Mouse (Mus musculus): ENCODE results near the gene Masp1. TPM values are rescaled to one million over a fixed set of nuclear protein-coding genes. Genes with fewer than 3 reads are reported as not detected.
A peak's percentile ranks its signal among the peaks of the same experiment; 100 is the strongest.

Masp1 gene
- polyA plus RNA-seq, 1 experiment from 2014 or later: 32.8 TPM

DNA sequence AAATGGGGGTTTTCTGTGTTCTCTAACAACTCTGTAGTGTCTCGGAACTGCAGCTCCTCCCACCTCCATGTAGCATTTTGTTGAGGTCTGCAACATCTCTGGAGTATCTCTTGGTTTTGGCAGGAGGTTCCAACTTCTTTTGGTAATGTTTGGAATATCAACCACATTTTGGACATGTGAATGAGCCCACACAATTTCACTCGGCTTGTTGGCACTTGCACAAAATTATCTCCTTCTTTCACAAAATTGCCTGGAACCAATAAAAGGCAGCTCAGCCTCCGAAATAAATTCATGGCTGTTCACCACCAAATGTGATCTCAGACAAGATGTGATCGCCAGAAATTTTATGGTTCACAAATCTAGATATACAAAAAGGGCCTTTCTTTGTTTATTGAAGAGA is 8.6 kb upstream of the Masp1 start:
- H3K9me3 ChIP-seq: no peaks in the 10 kb centered on the region
- H3K4me2 ChIP-seq (replicated peaks): no peak overlapping the region
- no peaks in the 10 kb centered on the region for H3K27me3 ChIP-seq
- 87% methylated on average over 4 of the region's 4 CpGs for WGBS
- no peak overlapping the region for H3K27ac ChIP-seq (replicated peaks)
- no peaks in the 10 kb centered on the region for H3K4me1 ChIP-seq
- no peaks in the 10 kb centered on the region for H3K36me3 ChIP-seq
- H3K4me3 ChIP-seq: no peak overlapping the region
- H3K9ac ChIP-seq (replicated peaks): no peak overlapping the region
- no peak for ATAC-seq (ENCODE audit: low FRiP score, low read depth)

DNA sequence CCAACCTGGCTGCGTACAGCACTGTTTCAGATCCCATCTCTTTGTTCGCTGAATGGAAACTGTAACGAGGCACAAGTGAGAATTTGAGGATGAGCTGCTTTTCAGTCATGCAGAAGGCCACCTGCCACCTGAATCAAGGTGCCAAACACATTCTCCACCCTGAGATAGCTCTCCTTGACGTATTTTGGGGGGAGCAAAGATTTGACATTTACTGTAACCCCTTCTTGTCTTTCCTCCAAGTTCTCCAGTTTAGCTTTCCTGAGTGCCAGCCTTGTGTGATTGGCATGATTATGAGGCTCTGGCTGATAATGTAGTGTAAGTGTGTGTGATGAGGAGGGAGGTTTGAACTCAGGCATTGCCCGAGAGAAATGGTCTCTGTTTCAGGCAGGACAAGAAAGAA is 1.5 kb upstream of the Masp1 start:
- H3K4me1 ChIP-seq: peaks cover 53% of the 10 kb centered on the region
- H3K9ac ChIP-seq (replicated peaks): no peak overlapping the region
- no peak overlapping the region for H3K27ac ChIP-seq (replicated peaks)
- 86% methylated on average over 5 of the region's 5 CpGs for WGBS
- H3K4me3 ChIP-seq: no peak overlapping the region
- H3K4me2 ChIP-seq (replicated peaks): no peak overlapping the region
- no peaks in the 10 kb centered on the region for H3K27me3 ChIP-seq
- no peak for ATAC-seq (ENCODE audit: low FRiP score, low read depth)
- no peaks in the 10 kb centered on the region for H3K36me3 ChIP-seq
- no peaks in the 10 kb centered on the region for H3K9me3 ChIP-seq

DNA sequence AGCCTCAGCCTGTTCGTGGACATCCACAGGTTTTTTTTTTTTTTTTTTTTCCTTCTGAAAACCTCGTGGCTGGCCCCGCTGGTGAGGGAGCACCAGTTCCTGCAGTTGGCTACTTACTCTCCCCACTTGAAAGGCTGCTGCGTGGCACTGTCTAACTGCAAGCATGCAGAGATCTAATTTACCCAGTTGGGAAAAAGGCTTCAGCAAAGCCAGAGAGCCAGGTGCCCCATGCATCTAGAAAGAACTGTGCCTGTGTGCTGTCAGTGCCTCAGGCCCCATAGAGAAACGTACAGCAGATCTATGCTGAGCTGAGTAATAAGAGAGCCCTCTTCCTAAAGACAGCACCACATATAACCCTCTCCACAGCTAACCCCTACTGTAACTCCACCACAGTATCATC is 477 bp upstream of the Masp1 start:
- H3K9me3 ChIP-seq: no peaks in the 10 kb centered on the region
- H3K4me1 ChIP-seq: peaks cover 53% of the 10 kb centered on the region
- peak overlapping the region; percentile 78 for H3K9ac ChIP-seq (replicated peaks)
- H3K36me3 ChIP-seq: no peaks in the 10 kb centered on the region
- peak overlapping the region; percentile 55; the same call in 1 of the 2 replicates for H3K4me3 ChIP-seq
- H3K4me2 ChIP-seq (replicated peaks): peak overlapping the region; percentile 77
- 0 out of 2 replicates have a peak, but pooled peaks have one; percentile 31 for ATAC-seq (ENCODE audit: low FRiP score, low read depth)
- peak overlapping the region; percentile 92 for H3K27ac ChIP-seq (replicated peaks)
- 12% methylated on average over 5 of the region's 5 CpGs for WGBS
- no peaks in the 10 kb centered on the region for H3K27me3 ChIP-seq

DNA sequence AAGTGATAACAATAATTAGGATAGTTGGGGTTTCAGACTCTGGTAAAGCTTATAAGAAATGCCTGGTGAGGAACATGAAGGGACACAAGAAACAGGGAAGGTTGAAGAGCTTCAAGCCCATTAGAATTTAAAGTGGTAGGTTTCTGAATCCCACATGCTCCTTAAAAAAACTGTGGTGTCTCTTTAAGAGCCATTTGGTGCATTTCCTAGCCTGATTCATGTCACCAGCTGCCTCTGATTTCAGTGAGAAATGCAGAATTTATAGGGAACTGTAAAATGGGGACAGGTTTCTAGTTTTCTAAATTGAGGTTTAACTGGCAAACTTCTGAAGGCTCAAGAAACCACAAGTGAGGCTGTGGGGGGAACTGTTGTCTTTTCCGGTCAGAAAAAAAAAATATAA is 844 bp downstream of the Masp1 start:
- Histone ChIP-seq H3K4me1 (peaks cover 53% of the 10 kb centered on the region), H3K9me3 (no peaks in the 10 kb centered on the region), H3K27ac (replicated peaks) (peak overlapping the region; percentile 92), H3K4me2 (replicated peaks) (peak overlapping the region; percentile 77), H3K27me3 (no peaks in the 10 kb centered on the region), H3K36me3 (no peaks in the 10 kb centered on the region), H3K4me3 (peak overlapping the region; percentile 55), H3K9ac (replicated peaks) (peak overlapping the region; percentile 78)
- 21% methylated on average over 1 of the region's 1 CpGs for WGBS
- ATAC-seq (ENCODE audit: low FRiP score, low read depth): no peak

DNA sequence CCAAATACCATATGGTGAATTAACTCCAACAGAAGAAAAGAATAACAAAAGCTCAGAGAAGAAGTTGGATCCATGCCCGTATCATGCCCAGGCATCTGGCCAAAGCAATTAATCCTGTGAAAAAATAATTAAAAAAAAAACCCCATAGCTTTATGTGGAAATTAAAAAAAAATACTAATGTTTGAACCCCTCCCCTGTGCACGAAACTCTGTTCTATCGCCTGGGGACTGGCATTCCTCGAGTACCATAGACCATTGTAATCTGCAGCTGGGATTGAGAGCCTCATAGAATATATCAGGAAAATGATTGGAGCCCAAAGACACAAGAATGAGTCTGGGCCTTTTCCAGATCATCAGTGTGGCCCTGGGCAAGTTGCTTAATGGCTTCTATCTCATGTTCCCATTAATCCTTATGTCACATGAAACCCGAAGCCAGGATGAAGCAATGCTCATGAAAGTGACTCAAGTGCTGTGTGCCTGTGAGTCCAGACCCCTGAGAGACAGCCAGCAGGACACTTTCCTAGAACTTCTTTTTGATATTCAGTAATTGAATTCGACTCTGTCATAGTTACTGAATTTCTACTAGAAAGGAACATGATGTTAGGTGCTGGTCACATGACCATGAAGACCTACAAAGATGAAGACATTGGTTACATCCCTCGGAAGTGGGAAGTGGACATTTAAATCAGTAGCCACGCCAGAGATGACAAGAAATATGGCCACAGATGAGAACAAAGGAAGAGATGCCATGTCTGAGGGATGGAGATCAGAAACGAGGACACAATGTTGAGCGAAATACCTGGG is 1.8 kb downstream of the Masp1 start:
- H3K9me3 ChIP-seq: no peaks in the 10 kb centered on the region
- H3K4me2 ChIP-seq (replicated peaks): peak overlapping the region; percentile 77
- peaks cover 2% of the 10 kb centered on the region; the same call in 1 of the 2 replicates for H3K36me3 ChIP-seq
- peaks cover 53% of the 10 kb centered on the region for H3K4me1 ChIP-seq
- no peaks in the 10 kb centered on the region for H3K27me3 ChIP-seq
- peak overlapping the region; percentile 55 for H3K4me3 ChIP-seq
- WGBS: 85% methylated on average over 10 of the region's 10 CpGs
- no peak for ATAC-seq (ENCODE audit: low FRiP score, low read depth)
- H3K9ac ChIP-seq (replicated peaks): no peak overlapping the region
- H3K27ac ChIP-seq (replicated peaks): 0 out of 2 replicates have a peak overlapping the region, but pooled peaks have one; percentile 3

DNA sequence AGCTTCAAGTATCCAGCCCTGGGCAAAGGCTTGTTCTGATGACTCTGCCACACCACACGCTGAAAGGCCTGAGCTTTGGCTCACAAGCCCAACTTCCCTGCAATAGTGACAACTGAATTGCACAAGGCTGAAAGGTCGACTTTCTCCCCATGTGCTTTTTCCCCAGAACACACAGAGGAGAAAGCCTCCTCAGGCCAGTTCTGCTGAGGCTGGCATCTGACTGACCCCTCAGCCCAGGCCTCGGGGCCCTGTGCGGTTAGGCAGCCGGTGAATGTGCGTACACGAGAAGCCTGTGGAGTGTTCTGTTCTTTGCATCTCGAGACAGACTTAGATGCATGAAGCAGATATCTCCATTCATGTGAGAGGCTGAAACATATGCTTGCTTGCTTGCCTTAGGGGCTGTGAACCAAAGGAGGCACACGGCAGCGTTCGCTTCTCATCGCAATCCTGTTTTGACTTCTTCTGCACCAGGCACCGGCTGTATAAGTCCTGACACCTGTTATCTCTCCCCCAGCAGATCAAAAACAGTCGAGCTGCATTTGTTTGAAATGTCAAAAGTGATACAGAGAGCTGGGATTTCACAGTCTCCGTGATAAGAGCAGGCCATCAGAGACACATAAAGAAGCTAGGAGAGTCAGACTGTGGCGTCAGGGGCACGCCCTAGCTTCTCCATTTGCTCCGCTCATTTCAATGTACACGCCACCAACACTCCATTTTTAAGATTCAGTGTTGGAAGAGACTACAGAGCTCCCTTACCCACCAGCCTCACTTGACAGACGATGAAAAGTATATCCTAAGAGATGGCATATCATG is 2.7 kb downstream of the Masp1 start:
- Histone ChIP-seq H3K36me3 (peaks cover 8% of the 10 kb centered on the region; the same call in 1 of the 2 replicates), H3K27ac (replicated peaks) (no peak overlapping the region), H3K4me1 (peaks cover 48% of the 10 kb centered on the region), H3K27me3 (no peaks in the 10 kb centered on the region), H3K9me3 (no peaks in the 10 kb centered on the region), H3K4me3 (no peak overlapping the region), H3K4me2 (replicated peaks) (peak overlapping the region; percentile 77), H3K9ac (replicated peaks) (no peak overlapping the region)
- 78% methylated on average over 20 of the region's 20 CpGs for WGBS
- ATAC-seq (ENCODE audit: low FRiP score, low read depth): no peak

DNA sequence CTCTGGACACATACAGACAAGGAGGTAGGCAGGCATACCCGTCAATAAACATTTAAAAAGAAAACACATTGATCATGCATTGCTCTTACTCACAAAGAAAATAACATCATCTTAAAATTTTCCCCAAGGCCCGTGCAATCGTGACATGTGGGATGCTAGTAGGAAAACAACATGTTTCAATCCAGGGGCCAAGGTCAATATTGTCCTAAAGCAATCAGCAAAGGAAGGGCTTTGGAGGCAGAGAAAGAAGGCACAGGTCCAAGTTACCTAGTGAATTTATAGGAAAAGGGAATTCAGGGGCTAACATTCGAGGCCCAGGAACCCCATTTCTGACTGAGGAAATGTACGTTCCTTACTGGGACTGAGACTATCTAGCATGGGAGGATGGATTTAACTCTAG is 3.4 kb downstream of the Masp1 start:
- Histone ChIP-seq H3K9ac (replicated peaks) (no peak overlapping the region), H3K4me1 (peaks cover 41% of the 10 kb centered on the region), H3K4me3 (no peak overlapping the region), H3K9me3 (no peaks in the 10 kb centered on the region), H3K27ac (replicated peaks) (no peak overlapping the region), H3K4me2 (replicated peaks) (no peak overlapping the region), H3K36me3 (peaks cover 14% of the 10 kb centered on the region), H3K27me3 (no peaks in the 10 kb centered on the region)
- 91% methylated on average over 5 of the region's 5 CpGs for WGBS
- no peak for ATAC-seq (ENCODE audit: low FRiP score, low read depth)

DNA sequence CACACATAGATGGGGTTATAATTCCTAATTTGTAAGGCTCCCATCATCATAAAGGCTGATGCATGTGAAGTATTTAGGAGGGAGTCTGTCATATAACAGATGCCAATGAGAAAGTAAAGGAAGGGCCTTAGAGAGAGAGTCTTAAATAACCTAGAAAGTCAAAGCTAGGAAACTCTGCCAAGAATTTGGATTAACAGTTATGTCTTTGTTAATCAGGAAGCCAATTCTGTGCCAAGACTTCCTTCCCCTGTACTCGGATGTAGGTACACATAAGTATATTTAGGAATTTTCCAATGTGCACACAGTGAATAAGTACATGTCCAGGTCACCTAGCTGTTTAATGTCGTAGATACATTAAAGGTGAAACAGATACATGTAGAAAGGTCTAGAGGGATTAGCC is 4.0 kb downstream of the Masp1 start:
- 81% methylated on average over 2 of the region's 2 CpGs for WGBS
- no peak overlapping the region for H3K27ac ChIP-seq (replicated peaks)
- no peak overlapping the region for H3K4me2 ChIP-seq (replicated peaks)
- ATAC-seq (ENCODE audit: low FRiP score, low read depth): no peak
- no peaks in the 10 kb centered on the region for H3K9me3 ChIP-seq
- H3K4me1 ChIP-seq: peaks cover 35% of the 10 kb centered on the region
- H3K27me3 ChIP-seq: no peaks in the 10 kb centered on the region
- H3K4me3 ChIP-seq: no peak overlapping the region
- peaks cover 19% of the 10 kb centered on the region for H3K36me3 ChIP-seq
- H3K9ac ChIP-seq (replicated peaks): no peak overlapping the region

DNA sequence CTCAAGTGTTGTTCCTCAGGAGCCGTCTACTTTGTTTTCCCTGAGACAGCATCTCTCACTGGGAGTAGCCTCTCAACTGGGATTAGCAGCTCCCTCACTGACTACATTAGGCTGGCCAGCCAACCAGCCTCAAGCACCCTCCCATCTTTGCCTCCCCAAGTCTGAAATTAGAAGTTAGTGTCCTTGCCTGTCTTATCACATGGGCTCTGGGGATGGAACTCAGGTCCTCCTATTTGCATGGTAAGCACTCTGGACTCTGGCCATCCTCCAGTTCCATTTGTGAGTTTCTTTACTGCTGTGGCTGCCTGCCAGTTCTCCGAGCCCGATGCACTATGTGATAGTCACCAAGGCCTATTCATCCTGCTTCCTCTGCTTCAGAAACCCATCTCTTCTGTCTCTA is 4.8 kb downstream of the Masp1 start:
- Histone ChIP-seq H3K9ac (replicated peaks) (no peak overlapping the region), H3K36me3 (peaks cover 27% of the 10 kb centered on the region), H3K27ac (replicated peaks) (no peak overlapping the region), H3K4me3 (no peak overlapping the region), H3K4me2 (replicated peaks) (no peak overlapping the region), H3K27me3 (no peaks in the 10 kb centered on the region), H3K9me3 (no peaks in the 10 kb centered on the region), H3K4me1 (peaks cover 27% of the 10 kb centered on the region)
- ATAC-seq (ENCODE audit: low FRiP score, low read depth): no peak
- WGBS: 72% methylated on average over 3 of the region's 3 CpGs

DNA sequence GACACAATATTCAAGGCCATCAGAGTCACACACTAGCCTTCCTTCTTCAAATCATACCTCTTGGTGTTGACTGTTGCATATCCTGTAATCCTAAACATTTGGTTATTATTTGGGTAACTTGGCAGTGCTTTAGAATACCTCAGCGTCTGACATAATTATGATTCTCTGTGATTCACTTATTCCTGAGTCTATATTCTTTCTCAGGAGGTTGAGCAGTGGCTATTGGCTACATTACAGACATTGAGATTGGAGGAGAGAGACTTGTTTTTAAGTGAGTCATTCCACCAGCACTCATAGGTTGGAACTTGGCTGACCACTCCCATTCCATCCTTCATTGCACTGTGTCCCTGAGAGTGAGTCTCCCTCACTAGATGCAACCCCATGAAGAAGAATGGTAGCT is 7.2 kb downstream of the Masp1 start:
- WGBS: 89% methylated on average over 1 of the region's 1 CpGs
- Histone ChIP-seq H3K9me3 (no peaks in the 10 kb centered on the region), H3K4me2 (replicated peaks) (no peak overlapping the region), H3K4me1 (peaks cover 11% of the 10 kb centered on the region), H3K36me3 (peaks cover 27% of the 10 kb centered on the region), H3K27ac (replicated peaks) (no peak overlapping the region), H3K27me3 (no peaks in the 10 kb centered on the region), H3K4me3 (no peak overlapping the region), H3K9ac (replicated peaks) (no peak overlapping the region)
- ATAC-seq (ENCODE audit: low FRiP score, low read depth): no peak

DNA sequence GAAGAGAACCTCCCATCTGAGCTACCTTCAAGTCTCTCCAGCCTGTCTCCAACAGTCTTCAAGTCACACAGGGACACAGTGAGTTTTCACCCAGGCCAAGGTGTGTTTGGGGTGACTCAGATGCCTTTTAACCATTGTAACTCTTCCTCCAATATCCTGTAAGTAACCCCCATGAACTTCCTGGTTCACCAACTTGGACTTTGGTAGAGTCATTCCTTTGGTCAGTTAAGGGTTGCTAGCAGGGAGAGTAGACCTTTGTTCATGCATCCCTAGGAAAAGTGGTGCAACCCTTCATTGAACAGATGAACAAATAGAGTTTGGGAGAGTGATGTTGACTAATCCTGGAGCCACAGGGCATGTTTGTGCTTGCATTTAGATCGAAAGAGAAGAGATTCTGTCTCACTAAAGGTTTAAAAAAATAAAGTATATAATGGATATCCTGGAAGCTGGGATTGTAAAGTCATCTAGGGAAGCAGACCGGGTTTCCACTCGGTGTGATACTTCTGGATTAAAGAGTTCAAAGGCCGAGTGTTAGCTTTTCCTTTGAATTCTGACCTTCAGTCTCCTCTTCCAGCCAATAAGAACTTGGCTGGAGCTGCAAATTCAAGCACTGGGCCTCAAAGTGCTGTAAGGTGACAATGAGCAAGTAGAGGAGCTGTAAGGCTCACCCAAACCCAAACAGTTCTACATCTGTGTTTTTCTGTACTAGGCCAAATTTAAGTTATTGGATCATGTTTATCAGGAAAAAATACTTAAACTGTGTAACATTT is 9.3 kb downstream of the Masp1 start:
- Histone ChIP-seq H3K4me1 (0 out of 2 replicates have a peak, but pooled peaks cover 7% of the 10 kb centered on the region), H3K9ac (replicated peaks) (no peak overlapping the region)

More for the DNA sequence above, 9.3 kb downstream of the Masp1 start:
- Histone ChIP-seq H3K27ac (replicated peaks) (no peak overlapping the region), H3K4me3 (no peak overlapping the region), H3K9me3 (no peaks in the 10 kb centered on the region), H3K27me3 (no peaks in the 10 kb centered on the region), H3K36me3 (peaks cover 27% of the 10 kb centered on the region), H3K4me2 (replicated peaks) (no peak overlapping the region)
- 72% methylated on average over 4 of the region's 4 CpGs for WGBS
- ATAC-seq (ENCODE audit: low FRiP score, low read depth): no peak

Data from midbrain, embryonic 12.5 days (tissue).